Mouse (Mus musculus): ENCODE data around the gene Exoc7.

DNA sequence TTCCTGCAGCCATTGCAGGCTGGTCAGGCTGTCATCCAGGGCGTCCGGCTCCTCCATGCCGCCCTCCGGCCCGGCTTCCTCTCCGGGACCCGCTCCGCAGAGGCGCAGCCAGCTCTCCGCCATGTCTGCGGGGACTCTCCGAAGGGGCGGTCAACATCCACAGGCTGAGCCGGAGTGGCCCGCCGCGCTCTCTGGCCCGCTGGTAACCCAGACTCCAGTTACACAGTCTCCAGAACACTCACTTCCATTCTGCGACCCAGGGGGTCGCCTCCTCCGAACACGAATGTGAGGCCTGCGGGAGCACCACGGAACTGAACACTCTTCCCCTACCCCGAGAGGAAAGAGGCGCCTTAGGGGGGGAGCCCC lies 27.4 kb upstream of the Exoc7 start:
- no peak for TF ChIP-seq POLR2A (IDR thresholded peaks at IDR 0.05; ENCODE audit: control insufficient read depth in 1 of 2, insufficient read depth in 1 of 2, low read depth in 1 of 2, low read length in 2 of 2, poor library complexity in 1 of 2)
- TF ChIP-seq GATA1 (IDR thresholded peaks at IDR 0.05; ENCODE audit: low read depth, low read length), result no peak
- no peak for TF ChIP-seq SMC3 (IDR thresholded peaks at IDR 0.05; ENCODE audit: low read depth, low read length)
- no peak for TF ChIP-seq CTCF (IDR thresholded peaks at IDR 0.05 in 2 of 3, conservative IDR thresholded peaks at IDR 0.05 in 1 of 3; ENCODE audit: control insufficient read depth in 1 of 3, insufficient read depth in 1 of 3, low read depth in 2 of 3, low read length in 3 of 3, poor library complexity in 1 of 3, severe bottlenecking in 1 of 3)
